ENCODE assay signal across 19 mouse cellular contexts in genomic region chr14:10211184-10211583, GRCm38 (mm10).
"Had no signal": no experiment of that assay in that cellular context is flagged by ENCODE, and none has a peak within 500 bp of the region (broad histone marks: within the 10 kb centered on the region; RNA-seq: fewer than 3 reads in every experiment).

No protein-coding gene starts in this region.

- DNase-seq: liver, postnatal 0 days; lung, embryonic 14.5 days; lung, postnatal 14 days; lung, postnatal 36 days; retina, postnatal 1 day; right cerebral cortex, adult 18-20 months; right cerebral cortex, postnatal 25 days; right cerebral cortex, postnatal 4 days; spleen, adult 18-20 months; thymus, adult 18-20 months; thymus, postnatal 14 days; thymus, postnatal 36 days had no signal

- H3K4me2 ChIP-seq: lung, embryonic 14.5 days; midbrain, embryonic 11.5 days; midbrain, embryonic 13.5 days; midbrain, embryonic 15.5 days; neural tube, embryonic 13.5 days; neural tube, embryonic 15.5 days had no signal

- H3K36me3 ChIP-seq: midbrain, embryonic 13.5 days; midbrain, embryonic 15.5 days; neural tube, embryonic 13.5 days; neural tube, embryonic 15.5 days had no signal

- H3K4me1 ChIP-seq: megakaryocyte, embryonic 14.5 days; midbrain, embryonic 13.5 days; midbrain, embryonic 15.5 days had no signal

- H3K27me3 ChIP-seq: megakaryocyte, embryonic 14.5 days; midbrain, embryonic 13.5 days; midbrain, embryonic 15.5 days; neural tube, embryonic 15.5 days had no signal

- H3K9ac ChIP-seq: liver, postnatal 0 days; lung, embryonic 14.5 days; midbrain, embryonic 13.5 days; midbrain, embryonic 15.5 days; neural tube, embryonic 13.5 days; neural tube, embryonic 15.5 days had no signal

- ATAC-seq: liver, postnatal 0 days; midbrain, embryonic 13.5 days; midbrain, embryonic 15.5 days had no signal

- H3K27ac ChIP-seq: macrophage; midbrain, embryonic 13.5 days; midbrain, embryonic 15.5 days; neural tube, embryonic 13.5 days; neural tube, embryonic 15.5 days had no signal

- H3K4me3 ChIP-seq: megakaryocyte, embryonic 14.5 days; midbrain, embryonic 13.5 days; midbrain, embryonic 15.5 days; neural tube, embryonic 13.5 days; neural tube, embryonic 15.5 days had no signal

- H3K9me3 ChIP-seq: megakaryocyte, embryonic 14.5 days; midbrain, embryonic 13.5 days; midbrain, embryonic 15.5 days; neural tube, embryonic 13.5 days; neural tube, embryonic 15.5 days had no signal
